Mouse (Mus musculus) forebrain, embryonic 11.5 days (tissue): ENCODE data around the gene Capn13. TPM values are rescaled to one million over a fixed set of nuclear protein-coding genes. Genes with fewer than 3 reads are reported as not detected.

Experiments used
- ATAC-seq: fragments of 200-750 bp; cut with Nextera tagmentation; replicated peaks from 2 replicates; pipeline ENCODE4 v1.8.0; 2017; ENCODE audit warnings: moderate TSS enrichment; ENCODE audit not compliant: low FRiP score
- DNase-seq: peaks from one replicate; pipeline ENCODE4 v3.0.0-alpha.2; 2017; ENCODE audit warnings: low spot score
- H3K27ac ChIP-seq: fragments of 300-500 bp; sonication (generic); 2 replicates; pipeline ENCODE4 v1.5.1; 2014; ENCODE audit warnings: low read depth, low read length
- H3K27me3 ChIP-seq: fragments of 300-500 bp; sonication (generic); 2 replicates; pipeline ENCODE4 v1.6.1; 2014; ENCODE audit warnings: mild to moderate bottlenecking, low read length, mixed read lengths; ENCODE audit not compliant: control insufficient read depth, insufficient read depth
- H3K36me3 ChIP-seq: fragments of 300-500 bp; sonication (generic); 2 replicates; pipeline ENCODE4 v1.6.1; 2014; ENCODE audit warnings: mild to moderate bottlenecking, low read length, moderate library complexity, mixed read lengths; ENCODE audit not compliant: control insufficient read depth, insufficient read depth
- H3K4me1 ChIP-seq: fragments of 300-500 bp; sonication (generic); replicated peaks from 2 replicates; pipeline ENCODE4 v1.6.1; 2014; ENCODE audit warnings: low read length, mixed read lengths; ENCODE audit not compliant: control insufficient read depth, insufficient read depth
- H3K4me2 ChIP-seq: fragments of 300-500 bp; sonication (generic); 2 replicates; pipeline ENCODE4 v1.6.1; 2014; ENCODE audit warnings: low read depth, mild to moderate bottlenecking, low read length, moderate library complexity, mixed read lengths; ENCODE audit not compliant: severe bottlenecking
- H3K4me3 ChIP-seq: fragments of 300-500 bp; sonication (generic); 2 replicates; pipeline ENCODE4 v1.5.1; 2014; ENCODE audit warnings: low read depth, low read length
- H3K9ac ChIP-seq: fragments of 300-500 bp; sonication (generic); 2 replicates; pipeline ENCODE4 v1.6.1; 2014; ENCODE audit warnings: low read length
- H3K9me3 ChIP-seq: fragments of 300-500 bp; sonication (generic); 2 replicates; pipeline ENCODE4 v1.6.1; 2016; ENCODE audit warnings: low read length, mixed read lengths; ENCODE audit not compliant: control insufficient read depth
- WGBS: fragments of 180-500 bp; shearing (Covaris S2); extraction: QIAGEN DNeasy Blood & Tissue Kit; methylation state at CpG from one replicate; pipeline ENCODE4 v1.1.7; 2014; 5-methylcytosine and 5-hydroxymethylcytosine counted together
- polyA plus RNA-seq: library from polyadenylated mRNA; unstranded; fragments of >200 nt; fragmentation: Nextera tagmentation; extraction: Ambion mirVana; gene quantifications from 2 replicates; pipeline ENCODE4 v1.2.1, GENCODE M21; 2014

The Capn13 gene
- polyA plus RNA-seq, 1 experiment from 2014 or later = not detected

DNA sequence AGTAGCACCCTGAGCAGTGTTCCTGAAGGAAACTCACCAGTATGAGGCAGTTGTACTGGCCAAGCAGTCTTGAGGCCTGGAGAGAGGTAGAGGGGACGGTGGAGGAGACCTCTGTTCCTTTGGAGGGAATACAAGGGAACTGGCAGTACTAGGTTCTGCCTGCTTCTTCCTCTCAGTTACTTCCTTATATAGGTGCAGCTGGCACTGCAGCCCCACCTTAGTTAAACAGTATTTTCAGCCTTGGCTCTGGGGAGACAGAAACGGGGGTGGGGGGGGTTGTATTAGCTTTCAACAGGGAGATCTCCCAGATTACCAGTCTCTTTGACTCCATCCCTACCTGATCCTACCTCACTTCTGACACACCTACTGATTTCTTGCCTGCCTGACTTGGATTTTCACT, 1.5 kb downstream of the Capn13 start:
- Histone ChIP-seq H3K4me2 (no peak overlapping the region), H3K4me1 (no peaks in the 10 kb centered on the region), H3K36me3 (no peaks in the 10 kb centered on the region), H3K27ac (no peak overlapping the region), H3K27me3 (no peaks in the 10 kb centered on the region), H3K4me3 (no peak overlapping the region), H3K9ac (no peak overlapping the region), H3K9me3 (no peaks in the 10 kb centered on the region)
- ATAC-seq (no peak), DNase-seq (no peak)
- 75% methylated on average over 2 of the region's 2 CpGs for WGBS

DNA sequence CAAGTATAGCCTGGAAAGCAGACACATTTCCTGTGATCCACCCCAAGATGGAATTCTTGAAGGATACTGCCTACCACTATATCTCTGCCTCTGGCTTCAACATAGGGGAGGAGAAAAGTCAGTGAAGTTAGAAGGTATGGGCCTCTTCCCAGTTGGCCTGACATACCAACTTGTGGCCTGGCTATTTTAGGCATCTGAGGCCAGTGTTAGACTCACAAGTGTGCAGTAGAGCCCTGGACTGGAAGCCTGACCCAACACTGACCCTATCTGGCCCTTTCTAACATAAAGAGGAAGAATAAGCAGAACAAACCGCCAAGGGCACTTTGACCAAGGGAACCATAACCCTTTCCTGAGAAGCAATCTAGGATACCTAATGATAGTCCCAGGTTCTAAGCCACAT, 7.3 kb downstream of the Capn13 start:
- H3K36me3 ChIP-seq = no peaks in the 10 kb centered on the region
- no peak for ATAC-seq

DNA sequence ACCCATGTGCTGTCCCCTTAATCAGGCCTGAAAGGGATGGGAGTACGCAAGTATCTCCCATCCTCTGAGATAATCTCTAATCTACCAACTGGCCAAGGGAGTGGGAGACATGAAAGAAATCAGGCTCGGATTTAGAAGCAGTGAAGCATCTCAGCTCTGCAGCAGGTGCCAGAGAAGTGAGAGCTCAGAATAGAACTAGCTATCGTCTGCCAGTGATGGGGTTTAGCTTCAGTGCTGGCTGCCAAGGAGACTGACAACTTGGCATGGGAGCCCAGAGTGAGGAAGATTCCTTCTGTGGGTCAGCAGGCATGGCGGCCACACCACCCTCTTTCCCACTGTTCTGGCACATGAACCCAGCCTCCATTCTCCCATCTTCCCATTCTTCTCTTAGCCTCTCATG, 8.9 kb downstream of the Capn13 start:
- Histone ChIP-seq H3K4me3 (no peak overlapping the region), H3K9ac (no peak overlapping the region), H3K9me3 (no peaks in the 10 kb centered on the region), H3K27me3 (no peaks in the 10 kb centered on the region), H3K4me2 (no peak overlapping the region), H3K36me3 (no peaks in the 10 kb centered on the region), H3K4me1 (no peaks in the 10 kb centered on the region), H3K27ac (no peak overlapping the region)
- ATAC-seq = no peak
- WGBS = 74% methylated on average over 4 of the region's 4 CpGs
- DNase-seq = no peak

More for the DNA sequence above, 7.3 kb downstream of the Capn13 start:
- H3K4me1 ChIP-seq = no peaks in the 10 kb centered on the region
- H3K9me3 ChIP-seq = no peaks in the 10 kb centered on the region
- no peak overlapping the region for H3K27ac ChIP-seq
- no peak overlapping the region for H3K9ac ChIP-seq
- H3K27me3 ChIP-seq = no peaks in the 10 kb centered on the region
- 85% methylated on average over 1 of the region's 1 CpGs for WGBS
- DNase-seq = no peak
- H3K4me2 ChIP-seq = no peak overlapping the region
- H3K4me3 ChIP-seq = no peak overlapping the region

DNA sequence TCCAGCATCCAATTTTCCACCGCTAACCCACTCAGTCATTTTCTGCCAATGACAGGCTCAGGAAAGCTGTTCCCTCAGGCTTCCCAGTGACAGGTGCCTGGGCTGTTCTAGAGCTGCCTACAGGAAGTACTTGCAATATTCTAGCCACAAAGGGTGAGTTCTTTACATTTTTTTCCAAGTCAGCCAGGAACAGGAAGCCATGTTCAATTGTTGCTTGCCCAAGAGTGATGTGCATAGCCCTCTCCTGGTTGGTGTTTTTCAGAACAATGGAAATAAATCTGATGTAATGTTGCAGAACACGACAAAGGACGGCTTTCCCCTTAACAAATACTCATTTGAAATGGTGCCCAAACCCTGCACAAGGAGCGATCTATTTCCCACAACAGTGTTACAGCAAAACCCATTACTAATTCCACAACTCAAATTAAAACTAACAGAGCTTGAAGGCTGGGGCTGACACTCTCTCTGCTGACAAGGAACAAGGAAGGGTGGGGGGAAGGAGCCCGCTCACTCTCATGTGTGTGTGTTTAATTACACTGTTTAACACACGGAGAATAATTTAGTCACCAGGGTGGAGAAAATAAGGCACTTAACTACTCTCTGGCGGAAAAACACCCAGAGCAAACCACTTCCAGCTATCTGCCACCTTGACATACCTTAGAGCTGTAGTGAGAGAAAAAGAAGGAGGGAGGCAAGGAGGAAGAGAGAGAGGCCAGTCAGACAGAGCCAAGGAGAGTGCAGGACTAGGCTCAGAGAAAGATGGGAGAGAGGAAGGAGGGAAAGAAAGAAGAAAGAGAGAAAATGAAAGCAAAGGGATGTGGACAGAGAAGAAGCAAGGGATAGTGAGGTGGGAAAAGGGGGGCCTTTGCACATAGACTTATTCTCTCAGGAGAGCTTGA, 10.2 kb downstream of the Capn13 start:
- ATAC-seq (no peak), DNase-seq (no peak)
- H3K4me2 ChIP-seq = no peak overlapping the region
- H3K36me3 ChIP-seq = no peaks in the 10 kb centered on the region
- 80% methylated on average over 7 of the region's 7 CpGs for WGBS
- H3K4me3 ChIP-seq = no peak overlapping the region
- H3K9ac ChIP-seq = no peak overlapping the region
- no peaks in the 10 kb centered on the region for H3K27me3 ChIP-seq
- H3K27ac ChIP-seq = no peak overlapping the region
- no peaks in the 10 kb centered on the region for H3K9me3 ChIP-seq
- no peaks in the 10 kb centered on the region for H3K4me1 ChIP-seq

DNA sequence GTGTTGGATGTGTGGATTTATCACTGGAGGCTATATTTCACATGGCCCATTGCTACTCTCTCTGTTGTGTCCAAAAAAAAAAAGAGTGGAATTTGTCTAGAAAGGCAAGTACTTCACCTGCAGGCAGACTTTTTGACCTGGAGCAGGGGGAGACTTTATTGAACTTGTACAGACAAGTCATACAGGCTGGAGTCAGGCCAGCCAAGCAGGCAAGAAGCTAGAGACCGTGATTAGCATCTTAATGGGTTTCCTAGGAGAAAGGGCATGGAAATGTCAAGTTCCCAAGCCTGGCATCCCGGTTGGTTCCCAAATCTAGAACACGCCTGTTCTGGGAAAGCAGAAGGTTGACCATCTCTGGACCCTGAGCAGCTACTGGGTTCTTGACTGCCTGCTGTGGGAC, 11.3 kb downstream of the Capn13 start:
- H3K4me2 ChIP-seq = no peak overlapping the region
- WGBS = 72% methylated on average over 3 of the region's 3 CpGs

DNA sequence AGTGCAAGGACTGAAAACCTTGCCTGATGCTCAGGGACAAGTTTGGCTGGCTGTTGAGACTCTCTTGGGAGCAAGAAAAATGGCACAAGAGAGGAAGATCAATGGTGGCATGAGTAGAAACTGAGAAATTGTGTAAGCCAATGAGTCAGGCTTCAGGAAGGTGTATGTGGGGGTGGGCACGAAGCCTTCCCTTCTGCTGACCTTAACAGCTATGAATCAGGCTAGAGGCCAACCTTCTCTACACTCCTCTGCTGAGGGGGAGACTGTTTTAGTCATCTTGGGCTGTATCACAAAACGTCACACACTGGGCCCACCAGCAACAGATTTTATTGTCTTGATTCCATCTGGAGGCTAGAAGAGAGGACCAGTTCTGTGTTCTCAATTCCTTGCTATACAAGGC, 14.1 kb downstream of the Capn13 start:
- 83% methylated on average over 2 of the region's 2 CpGs for whole genome bisulfite sequencing
- H3K9me3 ChIP-seq = no peaks in the 10 kb centered on the region
- no peak overlapping the region for H3K9ac ChIP-seq
- no peaks in the 10 kb centered on the region for H3K27me3 ChIP-seq
- H3K4me3 ChIP-seq = no peak overlapping the region
- no peak for DNase-seq
- no peak for ATAC-seq
- H3K4me2 ChIP-seq = no peak overlapping the region
- no peaks in the 10 kb centered on the region for H3K4me1 ChIP-seq
- no peak overlapping the region for H3K27ac ChIP-seq
- no peaks in the 10 kb centered on the region for H3K36me3 ChIP-seq

More for the DNA sequence above, 11.3 kb downstream of the Capn13 start:
- no peaks in the 10 kb centered on the region for H3K27me3 ChIP-seq
- no peaks in the 10 kb centered on the region for H3K9me3 ChIP-seq
- H3K4me3 ChIP-seq = no peak overlapping the region
- ATAC-seq (no peak), DNase-seq (no peak)
- no peaks in the 10 kb centered on the region for H3K36me3 ChIP-seq
- no peak overlapping the region for H3K9ac ChIP-seq
- H3K4me1 ChIP-seq = no peaks in the 10 kb centered on the region
- H3K27ac ChIP-seq = no peak overlapping the region

DNA sequence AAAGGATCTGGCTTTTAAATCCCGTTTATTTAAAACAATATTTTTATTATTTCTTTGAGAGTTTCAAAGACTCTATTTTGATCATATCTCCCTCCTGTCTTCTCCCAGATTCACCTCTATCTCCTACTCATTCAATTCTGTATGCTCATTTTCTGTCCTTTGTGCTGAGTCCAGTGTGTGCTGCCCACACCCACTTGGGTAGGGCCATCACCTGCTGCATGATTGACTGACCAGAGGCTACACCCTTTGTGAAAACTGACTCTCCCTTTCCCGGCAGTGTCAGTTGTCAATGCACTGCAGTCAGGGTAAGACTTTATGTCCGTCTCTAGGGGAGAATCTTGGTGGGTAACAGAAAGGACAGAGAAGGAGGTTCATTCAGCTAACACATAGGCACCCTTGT, 14.7 kb downstream of the Capn13 start:
- no peak overlapping the region for H3K27ac ChIP-seq
- no peaks in the 10 kb centered on the region for H3K4me1 ChIP-seq
- DNase-seq = no peak
- ATAC-seq = no peak
- H3K4me2 ChIP-seq = no peak overlapping the region
- H3K36me3 ChIP-seq = no peaks in the 10 kb centered on the region
- H3K27me3 ChIP-seq = no peaks in the 10 kb centered on the region
- no peak overlapping the region for H3K4me3 ChIP-seq
- WGBS = 80% methylated on average over 3 of the region's 3 CpGs
- no peaks in the 10 kb centered on the region for H3K9me3 ChIP-seq
- no peak overlapping the region for H3K9ac ChIP-seq

DNA sequence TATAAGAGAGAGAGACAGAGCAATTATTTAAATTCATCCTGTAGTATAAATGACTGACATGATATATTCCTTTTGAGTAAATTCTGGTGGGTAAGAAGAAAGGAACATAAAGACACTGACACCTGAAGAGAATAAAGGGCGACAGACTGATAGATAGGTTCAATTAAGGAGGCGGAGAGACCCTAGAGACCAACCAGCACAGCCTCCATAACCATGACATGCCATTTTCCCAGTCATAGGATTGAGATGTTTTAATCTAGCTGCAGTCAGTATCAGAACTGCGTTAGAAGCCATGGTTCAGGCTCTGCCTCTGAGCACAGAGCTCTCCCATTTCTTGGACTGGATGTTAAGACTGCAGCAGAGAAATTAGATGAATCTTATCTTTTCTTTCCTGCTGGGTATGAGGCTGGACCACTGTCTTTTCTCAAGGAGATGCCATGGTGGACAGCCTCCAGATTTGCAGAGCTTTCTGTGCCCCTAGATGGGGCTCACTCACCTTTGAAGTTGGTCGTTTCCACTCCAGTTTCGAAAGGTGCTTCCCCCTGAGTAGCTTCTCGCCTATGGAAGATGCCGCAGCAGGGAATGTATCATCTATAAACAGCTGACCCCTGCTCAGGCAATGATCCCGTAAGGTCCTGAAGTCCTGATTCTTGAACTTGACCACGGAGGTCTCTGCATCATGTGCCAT, 18.2 kb downstream of the Capn13 start:
- Histone ChIP-seq H3K27me3 (no peaks in the 10 kb centered on the region), H3K9me3 (no peaks in the 10 kb centered on the region), H3K4me2 (no peak overlapping the region), H3K36me3 (no peaks in the 10 kb centered on the region), H3K4me1 (no peaks in the 10 kb centered on the region), H3K4me3 (no peak overlapping the region), H3K9ac (no peak overlapping the region), H3K27ac (no peak overlapping the region)
- WGBS = 79% methylated on average over 9 of the region's 9 CpGs
- no peak for DNase-seq
- no peak for ATAC-seq
